Mouse (Mus musculus) adipocyte (in vitro differentiated cells): ENCODE measurements around the gene Retreg1.
A peak's percentile ranks its signal among the peaks of the same experiment; 100 is the strongest.

Source experiments
- DNase-seq: peaks from one replicate; pipeline ENCODE4 v3.0.0-alpha.2; 2016; ENCODE audit warnings: low spot score

The Retreg1 gene

GRCm38 (mm10) chr15:25920886-25921285 is 77.9 kb downstream of the Retreg1 start:
- DNase-seq: no peak

- no peak for DNase-seq
Observed at GRCm38 (mm10) chr15:25922007-25922406, 79.0 kb downstream of the Retreg1 start.

- no peak for DNase-seq
Observed at GRCm38 (mm10) chr15:25923916-25924315, 80.9 kb downstream of the Retreg1 start.

- no peak for DNase-seq
Observed at GRCm38 (mm10) chr15:25926171-25926570, 83.2 kb downstream of the Retreg1 start.

GRCm38 (mm10) chr15:25927106-25927505 is 84.1 kb downstream of the Retreg1 start:
- DNase-seq: no peak

- no peak for DNase-seq
Observed at GRCm38 (mm10) chr15:25928001-25928400, 85.0 kb downstream of the Retreg1 start.

- DNase-seq: no peak
Observed at GRCm38 (mm10) chr15:25928831-25929230, 85.9 kb downstream of the Retreg1 start.

- no peak for DNase-seq
Observed at GRCm38 (mm10) chr15:25929518-25929917, 86.5 kb downstream of the Retreg1 start.

DNA sequence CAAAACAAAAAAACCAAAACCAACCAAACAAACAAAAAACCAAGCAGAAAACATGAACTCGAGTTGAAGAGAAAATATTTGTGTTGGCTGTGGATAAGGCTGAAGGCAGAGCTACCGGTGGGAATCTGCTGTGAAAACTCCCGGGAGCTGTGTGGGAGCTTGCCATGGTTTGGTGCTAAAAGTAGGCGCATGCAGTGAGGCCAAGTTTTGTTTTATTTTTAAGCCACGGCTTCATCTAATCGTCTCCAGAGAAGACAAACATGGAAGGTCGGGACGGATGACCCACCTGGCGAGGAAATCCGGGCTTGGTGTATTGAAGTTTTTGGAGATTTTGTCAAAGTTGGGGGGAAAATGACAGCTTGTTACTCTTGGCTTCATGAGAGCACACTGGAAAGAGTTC is 87.0 kb downstream of the Retreg1 start:
- DNase-seq: peak; percentile 37

DNA sequence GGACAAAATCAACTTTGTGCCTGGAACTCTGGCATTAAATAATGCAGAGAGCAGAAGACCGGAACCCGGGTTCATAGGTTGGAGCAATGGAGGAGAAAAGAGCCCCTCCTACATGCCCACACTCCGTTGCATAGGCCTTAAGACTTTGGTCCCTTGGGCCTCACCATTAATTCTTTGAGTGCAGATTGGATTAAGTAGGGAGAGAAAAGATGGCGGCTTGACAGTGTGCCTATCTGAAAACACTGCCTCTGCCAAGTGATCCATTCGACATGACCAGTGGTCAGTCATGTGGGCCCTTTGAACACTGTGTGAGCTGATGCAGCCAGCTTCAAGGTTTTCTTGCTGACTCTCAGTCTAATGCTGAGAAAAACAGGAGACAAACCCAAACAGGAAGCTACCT is 87.7 kb downstream of the Retreg1 start:
- DNase-seq: no peak

GRCm38 (mm10) chr15:25932497-25932896 is 89.5 kb downstream of the Retreg1 start:
- DNase-seq: no peak

DNA sequence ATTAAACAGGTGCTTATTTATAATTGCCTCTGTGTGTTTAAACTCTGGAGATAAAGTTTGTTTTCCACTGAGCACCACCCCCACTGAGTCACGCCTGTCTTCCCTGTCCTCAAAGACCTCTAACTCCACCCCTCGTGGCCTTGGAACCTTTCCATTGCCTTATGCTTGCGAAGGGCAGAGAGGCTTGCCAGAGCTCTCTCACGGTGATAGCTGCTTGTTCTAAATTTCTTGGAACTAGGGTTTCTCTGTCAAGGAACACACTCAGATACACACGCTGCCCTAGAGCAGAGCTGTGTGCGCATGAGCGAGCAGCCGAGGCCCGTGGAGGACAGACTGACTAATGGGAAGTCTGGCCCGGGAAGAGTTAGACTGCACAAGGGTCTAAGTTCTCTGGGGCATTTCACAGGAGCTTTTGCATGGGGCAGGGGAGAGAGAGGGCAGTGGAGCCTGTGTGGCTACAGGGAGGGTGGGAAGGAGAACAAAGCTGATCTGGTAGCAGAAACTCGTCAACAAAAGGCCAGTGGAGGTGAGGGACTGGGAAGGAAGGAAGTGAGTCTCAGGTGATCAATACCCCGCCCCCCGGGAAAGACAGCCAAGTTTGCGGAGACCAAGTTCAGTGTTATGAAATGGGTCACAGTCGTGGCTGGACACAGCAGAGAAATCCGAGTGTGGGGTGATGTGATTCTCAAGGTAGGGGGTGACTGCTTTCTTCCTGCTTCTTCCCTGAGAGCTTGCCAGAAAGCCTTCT is 90.1 kb downstream of the Retreg1 start:
- DNase-seq: peak; percentile 77

GRCm38 (mm10) chr15:25933685-25934108 is 90.7 kb downstream of the Retreg1 start:
- no peak for DNase-seq

GRCm38 (mm10) chr15:25934411-25934810 is 91.4 kb downstream of the Retreg1 start:
- DNase-seq: no peak

GRCm38 (mm10) chr15:25938496-25938895 is 95.5 kb downstream of the Retreg1 start:
- DNase-seq: no peak

DNA sequence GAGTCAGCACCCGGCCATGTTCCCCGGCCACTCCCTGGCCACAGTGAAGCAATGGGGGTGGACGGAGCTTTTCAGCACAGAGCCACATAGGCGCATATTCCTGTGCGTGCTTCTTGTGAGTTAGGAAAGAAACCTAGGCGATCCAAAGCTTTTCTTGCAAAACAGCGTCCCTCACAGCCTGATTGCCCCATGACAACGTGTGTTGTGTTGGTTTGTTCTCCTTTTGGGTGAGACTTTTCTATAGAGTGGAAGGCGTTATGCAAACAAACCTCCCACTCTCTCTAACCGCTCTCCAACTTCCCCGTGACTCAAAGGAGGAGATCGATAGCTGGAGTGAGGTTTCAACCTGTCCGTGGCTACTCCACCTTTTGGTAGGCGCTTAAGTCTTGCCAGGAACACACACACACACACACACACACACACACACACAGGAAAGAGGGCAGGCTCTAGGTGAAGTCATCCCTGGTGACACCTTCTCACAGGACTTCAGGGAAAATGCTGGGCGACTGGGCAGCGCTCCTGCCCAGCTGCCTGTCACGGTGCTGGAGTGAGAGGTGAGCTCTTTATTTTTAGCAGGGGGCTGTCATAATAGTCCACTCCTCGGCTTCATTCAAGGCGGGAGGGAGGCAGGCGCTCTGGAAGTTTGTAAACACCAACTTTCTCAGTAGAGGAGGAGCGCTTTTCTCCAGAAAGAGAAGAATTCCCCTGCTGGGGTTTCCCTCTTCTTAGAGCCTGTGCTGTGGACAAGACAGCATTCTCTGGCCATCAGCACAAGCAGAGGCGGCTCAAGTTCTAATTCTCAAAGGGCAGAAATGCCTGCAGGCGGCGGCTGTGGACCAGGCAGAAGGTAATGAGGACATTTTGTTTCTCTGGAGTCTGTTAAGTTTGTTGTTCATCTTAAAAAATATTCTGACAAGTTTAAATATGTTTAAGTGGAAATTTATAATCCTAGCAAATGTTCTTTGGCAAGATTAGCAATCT is 97.7 kb downstream of the Retreg1 start:
- no peak for DNase-seq

GRCm38 (mm10) chr15:25941514-25941913 is 98.5 kb downstream of the Retreg1 start:
- DNase-seq: no peak

GRCm38 (mm10) chr15:25942415-25942814 is 99.4 kb downstream of the Retreg1 start:
- DNase-seq: no peak

DNA sequence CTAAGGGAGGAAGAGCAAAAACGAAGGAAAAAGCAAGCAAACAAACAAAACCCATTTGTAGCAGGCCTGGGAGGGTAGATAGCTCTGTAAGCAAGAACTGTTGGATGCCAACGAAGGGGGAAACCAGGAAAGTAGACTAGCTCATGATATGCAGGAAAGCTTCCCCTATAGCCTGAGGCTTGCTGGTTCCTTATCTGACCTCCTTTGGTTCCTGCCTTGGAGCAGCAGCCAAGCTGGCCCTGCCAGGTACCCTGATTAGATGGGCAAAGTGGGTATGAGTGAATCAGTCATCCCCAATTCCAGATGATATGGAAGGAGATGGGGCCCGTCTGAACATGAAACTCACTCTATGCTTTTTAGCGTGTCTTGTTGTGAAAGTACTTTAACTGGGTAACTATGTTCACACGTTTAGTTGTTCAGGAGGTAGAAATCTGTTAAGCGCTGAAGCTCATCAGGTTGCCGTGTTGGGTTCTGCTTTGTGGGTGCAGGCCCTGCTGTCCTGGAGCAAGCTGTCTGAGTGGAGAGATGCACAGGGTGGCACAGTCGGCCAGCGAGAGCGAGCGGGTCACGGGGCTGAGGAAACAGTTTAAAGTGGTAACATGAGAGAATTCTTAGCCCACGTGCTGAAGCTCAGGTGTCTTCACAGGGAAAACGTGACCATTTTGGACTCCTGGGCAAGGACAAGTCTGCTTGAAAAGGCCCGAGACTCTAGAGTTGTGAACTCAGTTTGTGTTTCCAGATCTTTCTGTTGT is 100.6 kb downstream of the Retreg1 start:
- no peak for DNase-seq

GRCm38 (mm10) chr15:25945224-25945623 is 102.2 kb downstream of the Retreg1 start:
- DNase-seq: no peak

DNA sequence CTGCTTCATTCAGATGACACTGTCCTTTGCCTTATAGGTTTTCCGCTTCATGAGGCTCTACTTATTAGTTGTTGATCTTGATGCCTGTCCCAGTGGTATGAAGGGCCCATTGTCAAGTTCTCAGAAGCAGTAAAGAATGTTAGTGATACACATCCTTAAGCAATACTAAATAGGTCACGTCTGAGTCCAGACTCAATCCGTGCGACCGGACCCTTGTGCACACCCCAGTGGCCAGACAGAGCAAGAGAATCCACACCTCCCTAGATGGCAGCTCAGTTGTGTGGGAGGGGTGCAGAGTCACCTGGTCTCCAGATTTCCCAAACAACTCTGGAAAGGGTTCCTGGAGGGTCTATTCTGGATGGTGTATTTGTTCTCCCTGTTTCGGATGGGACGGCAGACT is 103.5 kb downstream of the Retreg1 start:
- no peak for DNase-seq

- DNase-seq: no peak
Observed at GRCm38 (mm10) chr15:25947383-25947782, 104.4 kb downstream of the Retreg1 start.
